ENCODE assay signal across 12 mouse cellular contexts in genomic region chr2:156627917-156628316, GRCm38 (mm10).
"Had no signal": no experiment of that assay in that cellular context is flagged by ENCODE, and none has a peak within 500 bp of the region (broad histone marks: within the 10 kb centered on the region; RNA-seq: fewer than 3 reads in every experiment).

No protein-coding gene starts in this region.

- ATAC-seq: intestine, embryonic 16.5 days; midbrain, embryonic 16.5 days had no signal

- DNase-seq: kidney, adult 2 months; kidney, postnatal 14 days; layer of hippocampus, adult 9-11 months; layer of hippocampus, postnatal 36 days; lung, adult 18-20 months; retina, postnatal 1 day; right cerebral cortex, postnatal 4 days; spleen, adult 18-20 months; thymus, adult 2 months; thymus, postnatal 25 days had no signal
